Comparison of ENCODE assay signal across 8 mouse cellular contexts in genomic region chr16:35871048-35871851, GRCm38 (mm10). TPM values are rescaled to one million over a fixed set of nuclear protein-coding genes. Genes with fewer than 3 reads are reported as not detected.
DNase-seq lines count a peak whose midpoint lies in the region; ATAC-seq and TF ChIP-seq lines count a peak whose summit lies in the region.

Gene Parp14, minus strand, starts transcription at chr16:35871544.

- no peaks in the 10 kb centered on the region for H3K9me3 ChIP-seq in forebrain, postnatal 0 days (ENCODE audit: low read length)
- H3K9me3 ChIP-seq in hindbrain, embryonic 16.5 days (ENCODE audit: control insufficient read depth, low read length): no peaks in the 10 kb centered on the region
- no peaks in the 10 kb centered on the region for H3K9me3 ChIP-seq in liver, embryonic 11.5 days (ENCODE audit: control insufficient read depth, low read length)
- no peaks in the 10 kb centered on the region for H3K9me3 ChIP-seq in midbrain, postnatal 0 days (ENCODE audit: low read length)

- H3K4me1 ChIP-seq in forebrain, postnatal 0 days (ENCODE audit: insufficient read depth): no peaks in the 10 kb centered on the region; the same call in 1 of the 2 replicates
- peaks cover 3% of the 10 kb centered on the region for H3K4me1 ChIP-seq in hindbrain, embryonic 16.5 days (ENCODE audit: control insufficient read depth, insufficient read depth, low read depth, low read length)
- H3K4me1 ChIP-seq in liver, embryonic 11.5 days (replicated peaks; ENCODE audit: control insufficient read depth, insufficient read depth, low read length): peaks cover 9% of the 10 kb centered on the region
- H3K4me1 ChIP-seq in midbrain, postnatal 0 days (ENCODE audit: insufficient read depth, low read length): no peaks in the 10 kb centered on the region
- H3K4me1 ChIP-seq in thymus, adult 2 months (replicated peaks; ENCODE audit: control insufficient read depth, insufficient read depth, low read length): peaks cover 21% of the 10 kb centered on the region

- TF ChIP-seq POLR2A in thymus, adult 2 months (IDR thresholded peaks at IDR 0.05; ENCODE audit: control insufficient read depth, extremely low read depth, insufficient read depth, low read length, poor library complexity): 0 out of 2 replicates have a peak, but pooled peaks have one; percentile 33

- peaks cover 10% of the 10 kb centered on the region for H3K27me3 ChIP-seq in forebrain, postnatal 0 days (ENCODE audit: insufficient read depth, low read length)
- peaks cover 7% of the 10 kb centered on the region for H3K27me3 ChIP-seq in hindbrain, embryonic 16.5 days (replicated peaks; ENCODE audit: control insufficient read depth, insufficient read depth, low read length)
- H3K27me3 ChIP-seq in liver, embryonic 11.5 days (replicated peaks; ENCODE audit: control insufficient read depth, insufficient read depth, low read length): peaks cover 26% of the 10 kb centered on the region
- peaks cover 15% of the 10 kb centered on the region for H3K27me3 ChIP-seq in midbrain, postnatal 0 days (ENCODE audit: insufficient read depth, low read length)
- H3K27me3 ChIP-seq in thymus, adult 2 months (ENCODE audit: control insufficient read depth, insufficient read depth, low read length): no peaks in the 10 kb centered on the region

- no peak for TF ChIP-seq CTCF in forebrain, postnatal 0 days (IDR thresholded peaks at IDR 0.05; ENCODE audit: low read depth)
- TF ChIP-seq CTCF in midbrain, postnatal 0 days (IDR thresholded peaks at IDR 0.05): no peak
- TF ChIP-seq CTCF in thymus, adult 2 months (IDR thresholded peaks at IDR 0.05; ENCODE audit: borderline replicate concordance, control insufficient read depth, extremely low read depth, insufficient read depth, low read length, poor library complexity): no peak

- 0 out of 2 replicates have a peak, but pooled peaks have one; percentile 20 for ATAC-seq in forebrain, postnatal 0 days
- ATAC-seq in hindbrain, embryonic 16.5 days: no peak
- ATAC-seq in liver, embryonic 11.5 days (replicated peaks; ENCODE audit: low FRiP score): peak; percentile 32
- ATAC-seq in midbrain, postnatal 0 days (ENCODE audit: low FRiP score): no peak

- H3K27ac ChIP-seq in forebrain, postnatal 0 days (ENCODE audit: low read depth, low read length): no peak within 1 kb of the TSS
- no peak within 1 kb of the TSS for H3K27ac ChIP-seq in hindbrain, embryonic 16.5 days (ENCODE audit: low read depth, low read length)
- H3K27ac ChIP-seq in liver, embryonic 11.5 days (ENCODE audit: low read depth, low read length): no peak within 1 kb of the TSS
- H3K27ac ChIP-seq in midbrain, postnatal 0 days (ENCODE audit: low read depth, low read length): no peak within 1 kb of the TSS
- H3K27ac ChIP-seq in thymus, adult 2 months (ENCODE audit: control insufficient read depth, insufficient read depth, low read length): peak within 1 kb of the TSS; percentile 7

- H3K4me2 ChIP-seq in forebrain, postnatal 0 days (ENCODE audit: low read depth): peak within 1 kb of the TSS; percentile 99
- peak within 1 kb of the TSS; percentile 99 for H3K4me2 ChIP-seq in hindbrain, embryonic 16.5 days (ENCODE audit: low read length)
- peak within 1 kb of the TSS; percentile 95 for H3K4me2 ChIP-seq in liver, embryonic 11.5 days
- peak within 1 kb of the TSS; percentile 98 for H3K4me2 ChIP-seq in midbrain, postnatal 0 days (ENCODE audit: low read depth, low read length, poor library complexity, severe bottlenecking)

- peak; percentile 5 to 10 for DNase-seq in frontal cortex, postnatal 36 days (ENCODE audit: low spot score in 2 of 2)
- DNase-seq in frontal cortex, adult 2 months (ENCODE audit: extremely low spot score in 1 of 2, low spot score in 1 of 2): no peak
- peak; percentile 46 to 60 for DNase-seq in adrenal gland, postnatal 36 days
- no peak for DNase-seq in forebrain, postnatal 0 days
- peak; percentile 53 for DNase-seq in liver, embryonic 11.5 days (ENCODE audit: low spot score)
- no peak for DNase-seq in midbrain, postnatal 0 days (ENCODE audit: low spot score)
- peak; percentile 66 for DNase-seq in thymus, adult 2 months

- WGBS in forebrain, postnatal 0 days: 3% methylated on average over 38 of the region's 38 CpGs
- WGBS in hindbrain, embryonic 16.5 days: 2% methylated on average over 37 of the region's 38 CpGs
- WGBS in liver, embryonic 11.5 days: under 1% methylated on average over 38 of the region's 38 CpGs
- 1% methylated on average over 38 of the region's 38 CpGs for WGBS in midbrain, postnatal 0 days
- under 1% methylated on average over 38 of the region's 38 CpGs for WGBS in thymus, adult 2 months

- H3K4me3 ChIP-seq in forebrain, postnatal 0 days (ENCODE audit: low read depth, low read length): peak within 1 kb of the TSS; percentile 53
- H3K4me3 ChIP-seq in hindbrain, embryonic 16.5 days (ENCODE audit: low read length): peak within 1 kb of the TSS; percentile 60
- H3K4me3 ChIP-seq in liver, embryonic 11.5 days (ENCODE audit: low read depth, low read length): peak within 1 kb of the TSS; percentile 74
- H3K4me3 ChIP-seq in midbrain, postnatal 0 days (ENCODE audit: low read depth, low read length): peak within 1 kb of the TSS; percentile 48
- H3K4me3 ChIP-seq in thymus, adult 2 months (ENCODE audit: control insufficient read depth, insufficient read depth, low read length): peak within 1 kb of the TSS; percentile 98

- peak within 1 kb of the TSS; percentile 58 for H3K9ac ChIP-seq in forebrain, postnatal 0 days
- H3K9ac ChIP-seq in hindbrain, embryonic 16.5 days (ENCODE audit: low read depth, low read length): peak within 1 kb of the TSS; percentile 71
- H3K9ac ChIP-seq in liver, embryonic 11.5 days (ENCODE audit: low read depth, low read length): peak within 1 kb of the TSS; percentile 74
- peak within 1 kb of the TSS; percentile 42; the same call in 1 of the 2 replicates for H3K9ac ChIP-seq in midbrain, postnatal 0 days (replicated peaks; ENCODE audit: low read length, poor library complexity, severe bottlenecking)

- no peaks in the 10 kb centered on the region for H3K36me3 ChIP-seq in forebrain, postnatal 0 days (ENCODE audit: insufficient read depth)
- no peaks in the 10 kb centered on the region for H3K36me3 ChIP-seq in hindbrain, embryonic 16.5 days (ENCODE audit: control insufficient read depth, insufficient read depth, low read length)
- no peaks in the 10 kb centered on the region for H3K36me3 ChIP-seq in liver, embryonic 11.5 days (ENCODE audit: control insufficient read depth, insufficient read depth, low read length)
- no peaks in the 10 kb centered on the region for H3K36me3 ChIP-seq in midbrain, postnatal 0 days (ENCODE audit: insufficient read depth, low read length)
- H3K36me3 ChIP-seq in thymus, adult 2 months (ENCODE audit: control insufficient read depth, insufficient read depth, low read length): no peaks in the 10 kb centered on the region

RNA-seq across cellular contexts. Expression of gene Parp14, which starts in this region (rescaled TPM):
- 2.1 TPM in 2 replicates for polyA plus RNA-seq in frontal cortex, adult 2 months (2012; rRNA removed)
- total RNA-seq in adrenal gland, postnatal 36 days (2021): 10 to 100 TPM; 14.8 to 15.7 TPM
- 0.95 and 1.7 TPM in 2 replicates for total RNA-seq in forebrain, postnatal 0 days (2014; rRNA removed)
- 0.13 and 0.33 TPM in 2 replicates for polyA plus RNA-seq in forebrain, postnatal 0 days (2015; fragmentation: Nextera tagmentation; extraction: Ambion mirVana)
- polyA plus RNA-seq in hindbrain, embryonic 16.5 days (2015; fragmentation: Nextera tagmentation; extraction: Ambion mirVana): 0.34 and 0.53 TPM in 2 replicates
- 0.70 and 1.3 TPM in 2 replicates for polyA plus RNA-seq in liver, embryonic 11.5 days (2014; fragmentation: Nextera tagmentation; extraction: Ambion mirVana)
- total RNA-seq in midbrain, postnatal 0 days (2014; rRNA removed): 0.85 and 1.2 TPM in 2 replicates
- polyA plus RNA-seq in midbrain, postnatal 0 days (2015; fragmentation: Nextera tagmentation; extraction: Ambion mirVana): 0.22 and 0.27 TPM in 2 replicates
- polyA plus RNA-seq in thymus, adult 2 months (2012; rRNA removed): 9.3 and 10.5 TPM in 2 replicates

Comparison
In these comparisons a context has a peak if more than half of its experiments do, and no peak if none do; other contexts are left out.
1. DNase-seq: peak in frontal cortex, postnatal 36 days (2 of 2), adrenal gland, postnatal 36 days (2 of 2), liver, embryonic 11.5 days (single experiment) and thymus, adult 2 months (single experiment); none in frontal cortex, adult 2 months (0 of 2), forebrain, postnatal 0 days (single experiment) and midbrain, postnatal 0 days (single experiment).
2. ATAC-seq: peak in forebrain, postnatal 0 days (single experiment) and liver, embryonic 11.5 days (single experiment); none in hindbrain, embryonic 16.5 days (single experiment) and midbrain, postnatal 0 days (single experiment).
3. H3K4me3 ChIP-seq: peak in every context shown above with its lines; median percentile 98 in thymus, adult 2 months; 74 in liver, embryonic 11.5 days; 60 in hindbrain, embryonic 16.5 days; 53 in forebrain, postnatal 0 days; 48 in midbrain, postnatal 0 days.
4. Peak in every context shown above with its lines, with median percentiles within 50 percentile points of each other: H3K4me2 ChIP-seq and H3K9ac ChIP-seq.